Mouse (Mus musculus) kidney, adult 2 months (tissue): Measurements from ENCODE around the gene Prtg.

ENCODE experiments used
- CTCF ChIP-seq: fragments of 200-500 bp; conservative IDR thresholded peaks from 2 replicates; pipeline ENCODE4 v1.5.1; 2011; ENCODE audit warnings: low read depth, mild to moderate bottlenecking, control low read depth, low read length, moderate library complexity, mixed read lengths; ENCODE audit not compliant: insufficient read depth, insufficient read length
- POLR2A ChIP-seq: fragments of 200-500 bp; IDR thresholded peaks from one replicate; pipeline ENCODE4 v1.6.1; 2011; ENCODE audit warnings: low read depth, low read length, control low read depth

DNA sequence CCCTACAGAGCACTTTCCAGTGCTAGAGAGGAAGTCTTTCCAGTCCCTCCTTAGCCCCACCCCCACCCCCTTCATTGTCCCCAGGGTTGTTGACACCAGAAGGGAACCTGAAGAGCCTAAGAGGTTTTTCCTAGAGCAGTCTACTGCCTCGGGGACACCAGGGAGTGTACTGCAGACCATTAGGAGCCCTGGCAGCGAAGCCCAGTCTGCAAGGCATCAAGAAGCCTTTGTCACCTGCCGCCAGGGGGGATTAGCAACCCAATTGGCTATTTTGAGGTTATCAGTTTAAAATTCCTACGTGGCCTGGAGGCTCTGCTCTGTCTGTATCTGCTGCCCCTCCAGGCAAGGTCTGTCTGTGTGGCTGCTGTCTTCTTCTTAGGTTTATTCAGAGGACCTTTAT is 26.9 kb upstream of the Prtg start:
- TF ChIP-seq POLR2A (no peak), CTCF (no peak)
